Mouse (Mus musculus) brown adipose tissue, adult 24 weeks (tissue): ENCODE data around the gene Ech1. TPM values are rescaled to one million over a fixed set of nuclear protein-coding genes. Genes with fewer than 3 reads are reported as not detected.
A peak's percentile ranks its signal among the peaks of the same experiment; 100 is the strongest.

Source experiments
- H3K27ac ChIP-seq: fragments of 200-500 bp; replicated peaks from 2 replicates; pipeline ENCODE4 v1.5.1; 2012; ENCODE audit warnings: low read depth, mild to moderate bottlenecking, low read length
- H3K4me1 ChIP-seq: fragments of 200-500 bp; 2 replicates; pipeline ENCODE4 v1.6.1; 2012; ENCODE audit warnings: low read length, mixed read lengths; ENCODE audit not compliant: control insufficient read depth, insufficient read depth, insufficient read length
- H3K4me3 ChIP-seq: fragments of 200-500 bp; 2 replicates; pipeline ENCODE4 v1.5.1; 2012; ENCODE audit warnings: low read depth, mild to moderate bottlenecking, low read length, moderate library complexity; ENCODE audit not compliant: insufficient read depth
- polyA plus RNA-seq: library from polyadenylated mRNA; stranded (reverse); fragments of >200 nt; gene quantifications from 2 replicates; pipeline ENCODE4 v1.2.4, GENCODE M21; 2012; ENCODE audit not compliant: missing spikeins, insufficient read depth, insufficient read length

Gene Ech1
- polyA plus RNA-seq: 3,379 and 3,601 TPM in 2 replicates

DNA sequence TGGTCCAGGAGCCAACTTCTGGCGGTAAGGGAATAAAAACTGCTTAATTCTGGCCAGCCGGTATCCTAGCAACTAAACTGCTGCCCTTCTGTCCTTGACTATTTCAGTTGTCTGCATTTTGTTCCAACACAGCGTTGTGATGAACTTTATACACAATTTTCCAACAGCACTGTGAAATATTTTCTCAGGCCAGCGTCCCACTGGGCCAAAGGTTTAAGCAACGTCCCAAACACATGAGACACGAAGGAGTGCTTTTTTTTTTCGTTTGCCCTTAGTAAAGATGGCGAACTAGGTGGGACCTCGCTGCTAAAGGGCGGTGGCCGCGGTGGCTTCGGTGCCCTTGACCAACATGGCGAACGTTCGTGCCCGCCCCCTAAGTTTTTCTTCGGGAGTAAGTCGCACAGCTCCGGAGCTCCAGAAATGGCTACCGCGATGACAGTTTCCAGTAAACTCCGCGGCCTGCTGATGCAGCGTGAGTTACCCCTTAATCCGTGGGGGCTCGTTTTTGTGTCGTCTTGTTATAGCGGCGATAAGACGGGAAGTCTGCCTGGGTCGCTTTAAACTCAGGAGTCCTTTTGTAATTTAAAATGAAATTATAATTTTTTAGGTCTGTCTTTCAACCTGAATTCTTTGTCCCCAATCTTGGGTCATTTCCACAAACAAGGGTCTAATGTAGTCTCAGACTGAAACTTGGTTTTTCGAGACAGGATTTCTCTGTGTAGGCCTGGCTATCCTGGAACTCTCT is at the start of gene Ech1:
TSS of gene Ech1 (plus strand) at position 277 of the 745 bp plus-strand sequence.
- Histone ChIP-seq H3K27ac (peak within 1 kb of the TSS; percentile 97), H3K4me3 (peak within 1 kb of the TSS; percentile 68), H3K4me1 (peaks cover 22% of the 10 kb centered on the region)

DNA sequence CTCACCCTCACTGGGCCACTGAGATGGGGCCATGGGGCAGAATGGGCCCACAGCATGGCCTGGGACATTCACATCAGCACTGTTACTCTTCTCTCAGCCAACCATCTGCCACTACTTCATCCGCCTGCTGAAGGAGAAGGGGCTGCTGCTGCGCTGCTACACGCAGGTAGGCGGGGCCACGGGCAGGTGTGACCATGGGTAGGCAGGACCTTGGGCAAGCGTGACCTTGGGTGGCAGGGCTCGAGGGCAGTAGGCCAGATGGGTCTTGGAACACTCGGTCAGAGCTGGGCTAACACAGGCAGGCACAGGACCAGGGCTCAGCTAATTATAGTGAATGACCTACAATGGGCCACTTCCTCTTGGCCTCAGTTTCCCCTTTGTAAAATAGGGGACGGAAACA is 46.2 kb upstream of the Ech1 start:
- 0 out of 2 replicates have a peak, but pooled peaks cover 2% of the 10 kb centered on the region for H3K4me1 ChIP-seq
- no peak overlapping the region for H3K27ac ChIP-seq
- H3K4me3 ChIP-seq: no peak overlapping the region

DNA sequence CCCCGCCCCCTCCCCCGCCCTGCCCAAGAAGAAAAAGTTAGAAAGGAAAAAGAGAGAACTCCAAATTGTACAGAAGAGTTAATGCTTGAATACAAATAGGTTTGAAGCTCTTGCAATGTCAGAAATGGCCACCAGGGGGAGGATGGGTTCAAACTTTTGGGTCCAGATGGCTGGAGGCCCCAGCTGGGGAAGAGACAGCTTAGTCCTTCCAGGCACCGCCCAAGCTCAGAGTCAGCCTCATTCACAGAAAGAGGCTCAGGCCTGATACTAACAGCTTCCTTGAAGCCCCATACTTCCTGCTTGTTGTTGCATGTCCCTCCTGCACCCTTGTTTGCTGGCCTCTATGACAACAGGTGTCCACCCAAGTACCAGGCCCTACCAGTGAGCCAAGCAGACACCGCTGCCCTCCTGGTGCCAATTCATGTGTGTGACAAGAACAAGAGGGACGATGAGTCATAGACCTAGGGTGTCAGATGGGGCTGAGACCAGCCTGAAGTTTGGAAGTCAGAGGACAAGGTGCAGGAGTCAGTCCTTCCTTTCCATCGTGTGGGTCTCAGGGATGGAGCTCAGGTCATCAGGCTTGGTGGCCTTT is 44.9 kb upstream of the Ech1 start:
- 0 out of 2 replicates have a peak, but pooled peaks cover 2% of the 10 kb centered on the region for H3K4me1 ChIP-seq
- H3K27ac ChIP-seq: peak overlapping the region; percentile 6; the same call in 1 of the 2 replicates
- H3K4me3 ChIP-seq: no peak overlapping the region

DNA sequence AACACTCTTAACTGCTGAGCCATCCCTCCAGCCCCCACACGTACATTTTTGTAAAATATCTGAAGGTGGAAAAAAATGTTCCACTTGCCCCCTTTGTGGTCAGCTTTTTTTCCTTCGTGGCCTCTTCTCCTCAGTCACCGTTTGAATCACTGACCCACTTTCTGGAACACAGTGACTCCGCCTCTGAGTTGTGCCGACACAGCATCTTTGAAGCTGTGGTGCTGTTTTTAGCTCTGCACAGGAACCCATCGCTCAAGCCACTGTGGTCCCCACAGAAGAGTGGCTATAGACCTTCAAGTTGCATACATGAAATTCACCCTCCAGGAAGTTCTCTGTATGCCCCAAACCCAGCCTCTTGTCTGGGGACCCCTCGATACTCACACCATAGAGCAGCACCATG is 44.2 kb upstream of the Ech1 start:
- no peak overlapping the region for H3K4me3 ChIP-seq
- no peak overlapping the region for H3K27ac ChIP-seq
- H3K4me1 ChIP-seq: 0 out of 2 replicates have a peak, but pooled peaks cover 2% of the 10 kb centered on the region

DNA sequence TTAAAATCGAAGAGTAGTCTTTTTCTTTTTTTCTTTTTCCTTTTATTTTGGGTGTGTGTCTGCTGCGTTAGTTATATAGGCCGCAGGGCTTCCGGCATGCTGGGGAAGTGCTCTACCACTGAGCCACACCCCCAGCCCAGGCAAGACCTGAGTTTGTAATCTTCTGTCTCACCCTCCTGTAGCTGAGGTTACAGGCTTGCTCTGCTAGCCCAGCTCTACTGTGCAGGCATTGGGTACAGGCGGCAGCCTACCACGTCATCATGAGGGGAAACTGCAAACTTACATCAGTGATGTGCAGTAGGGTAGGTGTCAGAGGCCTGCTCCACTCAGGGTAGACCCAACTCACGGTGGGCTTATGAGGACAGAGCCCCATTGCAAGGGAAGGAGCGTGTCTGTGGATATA is 43.8 kb upstream of the Ech1 start:
- Histone ChIP-seq H3K27ac (no peak overlapping the region), H3K4me3 (no peak overlapping the region)

DNA sequence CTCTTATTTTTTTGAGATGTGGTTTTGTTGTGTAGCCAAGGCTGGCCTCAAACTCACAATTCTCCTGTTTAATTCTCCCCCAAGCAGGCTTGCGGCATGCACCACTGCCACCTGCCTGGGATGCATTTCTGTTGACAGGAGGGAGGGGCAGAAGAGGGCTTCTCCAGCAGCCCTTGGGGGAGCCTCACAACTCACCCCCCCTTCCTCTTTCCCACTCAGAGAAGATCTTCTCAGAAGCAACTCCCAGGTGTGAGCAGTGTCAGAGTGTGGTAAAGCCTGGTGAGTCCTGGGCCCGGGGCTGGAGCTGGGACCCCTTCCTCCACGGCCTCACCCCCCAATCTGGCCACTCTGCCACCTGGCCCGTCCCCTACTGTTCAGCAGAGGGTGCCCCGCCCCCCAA is 39.9 kb upstream of the Ech1 start:
- Histone ChIP-seq H3K27ac (no peak overlapping the region), H3K4me1 (0 out of 2 replicates have a peak, but pooled peaks cover 5% of the 10 kb centered on the region), H3K4me3 (no peak overlapping the region)

More for the DNA sequence above, 43.8 kb upstream of the Ech1 start:
- H3K4me1 ChIP-seq: 0 out of 2 replicates have a peak, but pooled peaks cover 3% of the 10 kb centered on the region

DNA sequence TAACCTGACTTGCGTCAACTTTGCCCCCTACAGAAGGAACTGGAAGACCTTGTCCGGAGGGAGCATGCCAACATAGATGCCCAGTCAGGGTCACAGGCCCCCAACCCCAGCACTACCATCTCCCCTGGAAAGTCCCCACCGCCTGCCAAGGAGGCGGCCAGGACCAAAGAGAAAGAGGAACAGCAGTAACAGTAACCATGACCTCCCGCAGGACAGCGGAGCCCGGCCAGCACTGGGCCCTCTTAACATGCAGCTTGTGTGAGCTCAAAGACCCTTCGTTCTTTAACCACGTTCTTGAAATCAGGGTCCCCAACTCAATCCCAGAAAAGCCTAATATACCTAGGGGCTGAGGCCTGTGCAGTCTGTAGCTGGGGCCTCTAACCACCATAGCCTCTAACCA is 37.1 kb upstream of the Ech1 start:
- 0 out of 2 replicates have a peak, but pooled peaks cover 5% of the 10 kb centered on the region for H3K4me1 ChIP-seq
- no peak overlapping the region for H3K27ac ChIP-seq
- H3K4me3 ChIP-seq: no peak overlapping the region

DNA sequence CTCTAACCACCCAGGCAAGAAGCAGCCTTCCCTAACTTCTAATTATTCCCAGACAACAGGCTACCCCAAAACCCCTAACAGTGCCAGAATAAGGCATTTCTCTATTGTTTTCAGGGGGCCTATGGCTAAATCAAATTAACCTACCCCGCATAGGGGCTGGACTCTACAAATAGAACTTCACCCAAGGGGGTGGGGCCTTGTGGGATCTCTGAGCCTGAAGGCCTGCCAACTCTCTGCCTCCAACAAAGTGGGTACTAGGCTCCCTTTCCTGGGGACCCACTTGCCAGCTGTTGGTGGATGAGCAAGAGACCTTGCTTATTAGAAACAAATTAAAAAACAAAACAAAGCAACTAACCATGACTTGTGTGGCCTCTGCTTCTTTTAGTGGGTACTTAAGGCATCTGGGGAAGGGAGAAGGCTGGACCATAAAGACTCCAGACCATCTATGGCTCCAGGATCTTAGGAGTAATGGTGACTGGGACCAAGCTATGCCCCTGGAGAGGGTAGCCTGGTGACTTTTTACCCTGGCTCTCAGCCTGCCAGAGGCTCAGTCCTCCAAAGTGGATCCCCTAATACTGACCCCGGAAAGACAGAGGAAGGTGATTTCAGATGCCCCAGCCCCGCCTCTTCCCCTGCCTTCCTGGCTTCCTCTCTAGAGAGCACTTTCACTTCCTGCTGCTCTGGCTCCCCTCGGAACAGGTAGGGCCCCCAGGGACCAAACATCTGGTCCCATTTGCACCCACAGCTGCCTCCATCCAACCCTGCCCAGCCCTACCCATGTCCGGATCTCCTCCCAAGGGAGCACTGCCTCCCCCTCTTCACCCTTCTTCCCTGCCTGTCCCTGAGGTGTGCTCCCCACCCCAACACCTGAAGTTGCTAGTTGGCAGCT is 36.5 kb upstream of the Ech1 start, which contains the start of gene Rinl:
TSS of gene Rinl (plus strand) at position 663 of the 889 bp plus-strand sequence.
- H3K4me3 ChIP-seq: no peak within 1 kb of the TSS
- H3K4me1 ChIP-seq: 0 out of 2 replicates have a peak, but pooled peaks cover 5% of the 10 kb centered on the region
- H3K27ac ChIP-seq: no peak within 1 kb of the TSS; the same call in 1 of the 2 replicates

DNA sequence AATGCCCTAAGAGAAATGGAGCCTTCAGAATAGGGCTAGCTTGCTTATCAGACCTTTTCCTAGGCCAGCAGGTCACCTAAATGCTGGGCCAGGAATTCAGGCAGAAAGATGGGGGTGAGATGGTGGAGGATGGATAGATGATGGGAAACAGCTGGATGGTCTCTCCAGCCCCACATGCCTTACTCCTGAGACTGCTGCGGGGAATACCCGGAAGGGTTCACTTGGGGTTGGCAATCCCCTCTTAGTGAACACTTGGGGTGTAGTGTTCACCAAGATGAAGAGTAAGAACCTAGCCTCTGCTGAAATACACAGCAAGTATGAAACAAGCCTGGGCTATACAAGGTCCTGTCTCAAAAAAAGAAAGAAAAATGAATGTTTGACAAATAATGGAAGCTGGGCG is 35.8 kb upstream of the Ech1 start:
- Histone ChIP-seq H3K4me3 (no peak overlapping the region), H3K4me1 (0 out of 2 replicates have a peak, but pooled peaks cover 5% of the 10 kb centered on the region), H3K27ac (no peak overlapping the region; the same call in 1 of the 2 replicates)

DNA sequence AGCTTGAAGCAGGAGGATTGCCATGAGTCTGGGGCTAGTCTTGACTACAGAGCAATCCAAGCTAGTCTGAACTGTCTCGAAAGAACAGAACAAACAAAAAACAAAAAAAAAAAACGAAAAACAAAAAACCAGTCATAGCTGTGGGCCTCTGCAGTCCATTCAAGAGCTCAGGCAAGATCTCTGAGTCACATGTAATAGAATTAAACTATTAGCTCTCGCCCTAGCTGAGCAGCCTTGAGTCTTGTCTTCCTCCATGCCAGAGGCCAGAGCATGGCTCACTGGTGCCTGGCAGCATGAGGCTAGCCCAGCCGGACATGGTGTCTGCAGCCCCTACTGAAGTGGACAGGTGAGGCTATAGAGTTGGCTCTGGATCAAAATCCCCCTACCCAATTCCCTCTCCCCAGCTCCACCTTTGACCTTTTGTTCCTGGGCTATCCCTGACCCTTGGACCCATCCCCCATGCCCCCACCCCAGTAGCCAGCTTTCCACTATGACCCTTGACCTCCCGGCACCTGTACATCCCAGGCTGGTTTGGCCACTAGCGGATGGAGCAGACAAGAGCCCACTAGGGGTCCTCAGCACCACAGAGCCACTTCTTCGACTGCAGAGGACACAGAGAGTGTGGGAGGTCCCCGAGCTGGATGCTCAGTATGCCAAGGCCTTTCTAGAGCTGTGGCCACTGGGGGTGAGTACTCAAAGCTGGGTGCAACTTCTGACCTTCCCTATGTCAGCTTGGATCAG is 34.8 kb upstream of the Ech1 start:
- no peak overlapping the region for H3K27ac ChIP-seq
- 0 out of 2 replicates have a peak, but pooled peaks cover 5% of the 10 kb centered on the region for H3K4me1 ChIP-seq
- H3K4me3 ChIP-seq: no peak overlapping the region

DNA sequence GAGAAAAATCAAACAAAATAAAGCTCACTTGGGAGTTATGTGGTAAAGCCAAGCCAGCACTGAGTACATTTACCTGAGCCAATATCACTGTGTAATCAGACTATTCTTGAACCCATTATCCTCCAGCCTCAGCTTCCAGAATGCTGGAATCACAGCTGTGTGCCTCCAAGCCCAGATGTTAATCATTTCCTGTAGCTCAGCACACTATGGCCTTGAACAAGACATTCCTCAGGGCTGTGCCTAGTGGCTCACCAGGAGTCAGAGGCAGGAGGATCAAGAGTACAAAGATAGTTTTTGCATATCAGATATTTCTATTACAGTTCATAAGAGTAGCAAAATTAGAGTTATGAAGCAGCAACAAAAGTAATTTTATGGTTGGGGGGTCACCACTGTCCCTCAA is 33.3 kb upstream of the Ech1 start:
- Histone ChIP-seq H3K27ac (no peak overlapping the region), H3K4me3 (no peak overlapping the region), H3K4me1 (peaks cover 5% of the 10 kb centered on the region; the same call in 1 of the 2 replicates)

DNA sequence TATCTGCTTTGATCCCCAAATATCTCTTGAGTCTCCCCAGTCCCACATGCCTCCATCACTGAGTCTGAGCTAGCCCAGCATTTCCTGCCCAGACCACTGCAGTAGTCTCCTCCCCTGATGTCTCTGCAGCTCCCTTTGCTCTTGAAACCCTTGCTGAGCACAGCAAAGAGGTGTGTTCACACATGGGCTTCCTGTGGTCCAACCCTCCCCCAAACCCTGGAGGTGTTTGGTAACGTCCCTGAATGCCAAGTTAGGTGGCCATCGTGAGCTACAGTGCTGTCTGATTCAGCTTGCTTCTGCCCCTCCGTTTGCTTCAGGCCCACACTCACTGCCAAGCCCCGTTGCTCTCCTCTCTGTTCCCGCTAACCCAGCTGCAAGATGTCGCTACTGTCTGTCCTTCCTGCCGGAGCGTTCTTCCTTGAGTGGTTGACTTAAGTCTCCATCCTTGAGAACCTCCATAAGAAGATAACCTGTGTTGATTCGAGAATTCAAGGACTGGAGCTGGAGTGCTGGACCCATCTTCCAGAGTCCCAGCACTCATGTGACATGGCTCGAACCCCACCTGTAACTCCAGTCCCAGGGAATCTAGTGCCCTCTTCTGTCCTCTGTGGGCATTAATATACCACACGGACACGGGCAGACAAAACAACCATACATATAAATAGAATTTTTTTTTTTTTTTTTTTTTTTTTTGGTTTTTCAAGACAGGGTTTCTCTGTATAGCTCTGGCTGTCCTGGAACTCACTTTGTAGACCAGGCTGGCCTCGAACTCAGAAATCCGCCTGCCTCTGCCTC is 32.4 kb upstream of the Ech1 start:
- no peak overlapping the region for H3K27ac ChIP-seq
- H3K4me3 ChIP-seq: no peak overlapping the region
- peaks cover 5% of the 10 kb centered on the region; the same call in 1 of the 2 replicates for H3K4me1 ChIP-seq

DNA sequence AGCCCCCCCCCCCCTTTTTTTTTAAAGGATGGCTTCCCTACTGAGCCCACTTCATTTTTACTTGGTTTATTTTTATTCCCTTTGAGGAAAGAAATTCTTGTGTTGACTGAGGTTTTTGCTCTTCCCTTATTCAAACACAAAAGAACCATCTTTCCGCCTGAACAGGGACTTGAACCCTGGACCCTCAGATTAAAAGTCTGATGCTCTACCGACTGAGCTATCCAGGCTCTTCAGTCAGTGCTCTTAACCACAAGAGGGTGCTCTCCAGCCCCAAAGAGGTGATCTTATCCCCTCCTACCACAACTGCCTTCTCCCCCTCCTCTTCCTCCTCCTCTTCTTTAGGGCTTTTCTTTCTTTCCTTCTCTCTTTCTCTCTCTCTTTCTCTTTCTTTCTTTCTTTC is 31.2 kb upstream of the Ech1 start:
- Histone ChIP-seq H3K4me3 (no peak overlapping the region), H3K4me1 (peaks cover 5% of the 10 kb centered on the region; the same call in 1 of the 2 replicates), H3K27ac (no peak overlapping the region)
